11 mouse cellular contexts compared by ENCODE assay signal in genomic region chr12:76507791-76508190, GRCm38 (mm10). TPM values are rescaled to one million over a fixed set of nuclear protein-coding genes. Genes with fewer than 3 reads are reported as not detected.
A peak's percentile ranks its signal among the peaks of the same experiment; 100 is the strongest.
DNase-seq lines count a peak whose midpoint lies in the region; ATAC-seq and TF ChIP-seq lines count a peak whose summit lies in the region.
"Had no signal": no experiment of that assay in that cellular context is flagged by ENCODE, and none has a peak within 500 bp of the region (broad histone marks: within the 10 kb centered on the region; RNA-seq: fewer than 3 reads in every experiment).

No protein-coding gene starts in this region.

- H3K4me2 ChIP-seq in intestine, embryonic 15.5 days (replicated peaks): no peak overlapping the region
- no peak overlapping the region for H3K4me2 ChIP-seq in intestine, postnatal 0 days (replicated peaks; ENCODE audit: low read depth)
- H3K4me2 ChIP-seq in neural tube, embryonic 11.5 days (ENCODE audit: low read depth): no peak overlapping the region
- no peak overlapping the region for H3K4me2 ChIP-seq in hindbrain, embryonic 12.5 days (replicated peaks)
- H3K4me2 ChIP-seq: liver, embryonic 12.5 days had no signal

- H3K27ac ChIP-seq in intestine, embryonic 15.5 days: no peak overlapping the region
- no peak overlapping the region for H3K27ac ChIP-seq in intestine, postnatal 0 days (ENCODE audit: low read depth, low read length)
- H3K27ac ChIP-seq in neural tube, embryonic 11.5 days (ENCODE audit: low read depth, low read length): 0 out of 2 replicates have a peak overlapping the region, but pooled peaks have one; percentile 20
- H3K27ac ChIP-seq in hindbrain, embryonic 12.5 days: no peak overlapping the region
- H3K27ac ChIP-seq: liver, embryonic 12.5 days had no signal

- peaks cover 7% of the 10 kb centered on the region; the same call in 1 of the 2 replicates for H3K4me1 ChIP-seq in intestine, embryonic 15.5 days (replicated peaks)
- H3K4me1 ChIP-seq in intestine, postnatal 0 days (replicated peaks; ENCODE audit: control insufficient read depth, insufficient read depth, low read length): no peaks in the 10 kb centered on the region
- no peaks in the 10 kb centered on the region; the same call in 1 of the 2 replicates for H3K4me1 ChIP-seq in neural tube, embryonic 11.5 days (ENCODE audit: control insufficient read depth, insufficient read depth, low read length)
- peaks cover 15% of the 10 kb centered on the region for H3K4me1 ChIP-seq in hindbrain, embryonic 12.5 days
- H3K4me1 ChIP-seq: liver, embryonic 12.5 days had no signal

- WGBS in intestine, embryonic 15.5 days: 60% methylated on average over 5 of the region's 5 CpGs
- WGBS in intestine, postnatal 0 days: 73% methylated on average over 5 of the region's 5 CpGs
- WGBS in neural tube, embryonic 11.5 days: 41% methylated on average over 5 of the region's 5 CpGs
- 37% methylated on average over 5 of the region's 5 CpGs for WGBS in hindbrain, embryonic 12.5 days

- DNase-seq in neural tube, embryonic 11.5 days (ENCODE audit: low spot score): no peak
- no peak for DNase-seq in neural tube, embryonic 10.5 days (ENCODE audit: extremely low spot score, low spot score)
- DNase-seq in telencephalon, adult 2 months (ENCODE audit: low read depth, low spot score): peak; percentile 45
- DNase-seq: kidney, postnatal 14 days; thymus, adult 18-20 months had no signal

- no peaks in the 10 kb centered on the region for H3K36me3 ChIP-seq in intestine, embryonic 15.5 days
- no peaks in the 10 kb centered on the region for H3K36me3 ChIP-seq in intestine, postnatal 0 days (ENCODE audit: control insufficient read depth, insufficient read depth)
- H3K36me3 ChIP-seq in neural tube, embryonic 11.5 days (ENCODE audit: control insufficient read depth, insufficient read depth, low read length): no peaks in the 10 kb centered on the region
- H3K36me3 ChIP-seq in hindbrain, embryonic 12.5 days: no peaks in the 10 kb centered on the region
- H3K36me3 ChIP-seq: liver, embryonic 12.5 days had no signal

- no peaks in the 10 kb centered on the region for H3K9me3 ChIP-seq in intestine, embryonic 15.5 days
- no peaks in the 10 kb centered on the region for H3K9me3 ChIP-seq in intestine, postnatal 0 days (ENCODE audit: control insufficient read depth)
- no peaks in the 10 kb centered on the region for H3K9me3 ChIP-seq in neural tube, embryonic 11.5 days (ENCODE audit: control insufficient read depth, low read length)
- H3K9me3 ChIP-seq in hindbrain, embryonic 12.5 days (replicated peaks): no peaks in the 10 kb centered on the region
- H3K9me3 ChIP-seq: liver, embryonic 12.5 days; megakaryocyte, embryonic 14.5 days had no signal

- TF ChIP-seq CTCF in intestine, postnatal 0 days (IDR thresholded peaks at IDR 0.05; ENCODE audit: low read depth): no peak

- H3K27me3 ChIP-seq in intestine, embryonic 15.5 days (replicated peaks): no peaks in the 10 kb centered on the region
- H3K27me3 ChIP-seq in intestine, postnatal 0 days (replicated peaks; ENCODE audit: control insufficient read depth, insufficient read depth, low read length): no peaks in the 10 kb centered on the region
- no peaks in the 10 kb centered on the region for H3K27me3 ChIP-seq in neural tube, embryonic 11.5 days (ENCODE audit: control insufficient read depth, insufficient read depth, low read length)
- H3K27me3 ChIP-seq in hindbrain, embryonic 12.5 days: no peaks in the 10 kb centered on the region

- H3K4me3 ChIP-seq in intestine, embryonic 15.5 days (replicated peaks): no peak overlapping the region
- H3K4me3 ChIP-seq in intestine, postnatal 0 days (ENCODE audit: low read depth, low read length): no peak overlapping the region
- H3K4me3 ChIP-seq in neural tube, embryonic 11.5 days (ENCODE audit: low read depth, low read length): no peak overlapping the region
- H3K4me3 ChIP-seq in hindbrain, embryonic 12.5 days: no peak overlapping the region
- H3K4me3 ChIP-seq: liver, embryonic 12.5 days; megakaryocyte, embryonic 14.5 days had no signal

- H3K9ac ChIP-seq in intestine, embryonic 15.5 days: no peak overlapping the region
- H3K9ac ChIP-seq in intestine, postnatal 0 days (ENCODE audit: low read depth, low read length): no peak overlapping the region; the same call in 1 of the 2 replicates
- H3K9ac ChIP-seq in neural tube, embryonic 11.5 days (ENCODE audit: low read length): peak overlapping the region; percentile 15; the same call in 1 of the 2 replicates
- H3K9ac ChIP-seq in hindbrain, embryonic 12.5 days: no peak overlapping the region
- H3K9ac ChIP-seq: liver, embryonic 12.5 days had no signal

- 0 out of 2 replicates have a peak, but pooled peaks have one; percentile 8 for ATAC-seq in intestine, embryonic 15.5 days
- ATAC-seq in intestine, postnatal 0 days: no peak
- peak; percentile 55; the same call in 1 of the 2 replicates for ATAC-seq in neural tube, embryonic 11.5 days (ENCODE audit: insufficient read depth, low FRiP score, low TSS enrichment)
- 0 out of 2 replicates have a peak, but pooled peaks have one; percentile 48 for ATAC-seq in hindbrain, embryonic 12.5 days (ENCODE audit: low FRiP score)
- ATAC-seq in monocyte, adult 5-6 weeks (replicated peaks; ENCODE audit: insufficient number of reproducible peaks, low FRiP score, low TSS enrichment, poor library complexity, severe bottlenecking): no peak
- ATAC-seq: liver, embryonic 12.5 days had no signal

RNA-seq across cellular contexts. Expression of gene Plekhg3, which starts 22.9 kb away (rescaled TPM):
- 9.5 and 11.2 TPM in 2 replicates for polyA plus RNA-seq in intestine, embryonic 15.5 days (2015; fragmentation: Nextera tagmentation; extraction: Ambion mirVana)
- 5.7 and 7.5 TPM in 2 replicates for polyA plus RNA-seq in intestine, postnatal 0 days (2015; fragmentation: Nextera tagmentation; extraction: Ambion mirVana)
- 1.5 and 1.7 TPM in 2 replicates for polyA plus RNA-seq in neural tube, embryonic 11.5 days (2014; fragmentation: Nextera tagmentation; extraction: Ambion mirVana)
- polyA plus RNA-seq in hindbrain, embryonic 12.5 days (2016; fragmentation: Nextera tagmentation; extraction: Ambion mirVana): 3.0 and 3.6 TPM in 2 replicates
- 54.4 to 58.3 TPM (median 55.2 TPM) in 3 replicates for total RNA-seq in monocyte, adult 5-6 weeks (2017)

Comparison
In these comparisons a context has a peak if more than half of its experiments do, and no peak if none do; other contexts are left out.
1. ATAC-seq: peak in intestine, embryonic 15.5 days (single experiment), neural tube, embryonic 11.5 days (single experiment) and hindbrain, embryonic 12.5 days (single experiment); none in intestine, postnatal 0 days (single experiment) and monocyte, adult 5-6 weeks (single experiment).